Mouse (Mus musculus) cerebellum, adult 18-20 months (tissue): ENCODE results near the gene Gm6337.
"Not testable (repeated sequence)": the region's sequence is repeated elsewhere in the genome, so short reads cannot be mapped to it uniquely, and the experiment has no call there.

ENCODE experiments used
- DNase-seq, 2 experiments: peaks; one replicate each; pipeline ENCODE4 v3.0.0; 2021

Gene Gm6337

DNA sequence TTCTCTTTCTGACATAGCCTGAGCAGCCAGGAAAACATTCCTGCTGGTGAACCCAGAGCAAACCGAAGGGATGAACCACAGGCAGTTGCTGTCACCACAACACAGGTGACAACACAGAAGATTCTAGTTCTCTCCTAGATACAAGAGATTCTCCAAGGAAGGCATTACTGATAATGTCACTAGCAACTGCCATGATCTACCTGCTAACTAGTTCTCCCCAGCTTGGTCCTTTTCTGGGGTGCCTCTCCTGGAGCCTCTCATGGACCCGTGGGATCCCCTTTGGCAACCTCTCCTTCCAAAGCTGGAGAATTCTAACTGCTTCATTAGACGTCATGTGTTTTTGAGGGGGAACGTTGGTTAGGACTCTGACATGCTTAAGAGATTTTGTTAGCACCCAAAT lies at the start of gene Gm6337:
Gm6337 (minus strand) TSS at position 101 of the 400 bp plus-strand sequence.
- not testable (repeated sequence) for DNase-seq

DNA sequence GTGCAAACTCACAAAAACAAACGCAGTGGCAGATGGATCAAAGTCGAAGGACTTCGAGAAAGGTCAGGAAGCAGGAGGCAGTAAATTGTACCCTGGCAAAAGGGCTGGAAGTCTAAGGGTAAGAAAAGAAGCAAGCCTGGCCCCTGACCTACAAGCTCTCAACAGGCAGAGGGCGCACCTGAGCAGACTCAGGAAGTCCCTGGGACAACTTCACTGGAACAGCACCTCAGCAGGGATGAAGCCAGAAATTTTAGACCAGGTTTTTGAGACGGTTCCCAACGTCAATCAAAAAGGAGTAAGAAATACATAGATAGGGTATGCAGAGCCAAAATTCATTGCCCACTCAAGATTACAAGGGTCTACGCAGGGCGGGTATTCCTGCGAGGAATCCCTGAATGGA lies 49.4 kb upstream of the Gm6337 start:
- DNase-seq = not testable (repeated sequence)

DNA sequence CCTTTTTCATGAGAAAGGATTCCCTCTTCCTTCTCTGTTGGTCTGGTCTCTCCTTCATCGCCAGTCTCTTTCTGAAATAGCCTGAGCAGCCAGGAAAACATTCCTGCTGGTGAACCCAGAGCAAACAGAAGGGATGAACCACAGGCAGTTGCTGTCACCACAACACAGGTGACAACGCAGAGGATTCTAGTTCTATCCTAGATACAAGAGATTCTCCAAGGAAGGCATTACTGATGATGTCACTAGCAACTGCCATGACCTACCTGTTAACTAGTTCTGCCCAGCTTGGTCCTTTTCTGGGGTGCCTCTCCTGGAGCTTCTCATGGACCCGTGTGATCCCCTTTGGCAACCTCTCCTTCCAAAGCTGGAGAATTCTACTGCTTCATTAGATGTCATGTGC lies 35.8 kb upstream of the Gm6337 start, which contains the start of gene Gm8206:
Gm8206 (minus strand) TSS at position 101 of the 400 bp plus-strand sequence.
- DNase-seq = not testable (repeated sequence)
